Mouse (Mus musculus) testis, postnatal 14 days (tissue): ENCODE data around the gene Pctp.

Experiments used
- DNase-seq: peaks from one replicate; pipeline ENCODE4 v3.0.0; 2021; ENCODE audit warnings: low spot score

Gene Pctp

GRCm38 (mm10) chr11:89977746-89978352, 24.8 kb downstream of the Pctp start:
- DNase-seq = no peak

- DNase-seq = no peak
Measured at GRCm38 (mm10) chr11:89976361-89976760, 26.3 kb downstream of the Pctp start.

GRCm38 (mm10) chr11:89971296-89971695, 31.4 kb downstream of the Pctp start:
- no peak for DNase-seq

- DNase-seq = no peak
Measured at GRCm38 (mm10) chr11:89970726-89971125, 32.0 kb downstream of the Pctp start.

- no peak for DNase-seq
Measured at GRCm38 (mm10) chr11:89969131-89969530, 33.6 kb downstream of the Pctp start.

GRCm38 (mm10) chr11:89950691-89951270, 51.9 kb downstream of the Pctp start:
- no peak for DNase-seq

- no peak for DNase-seq
Measured at GRCm38 (mm10) chr11:89947806-89948205, 54.9 kb downstream of the Pctp start.

GRCm38 (mm10) chr11:89945159-89945558, 57.5 kb downstream of the Pctp start:
- DNase-seq = no peak

GRCm38 (mm10) chr11:89937241-89937640, 65.5 kb downstream of the Pctp start:
- no peak for DNase-seq
